Mouse (Mus musculus): ENCODE measurements around the gene Fbxl17. TPM values are rescaled to one million over a fixed set of nuclear protein-coding genes. Genes with fewer than 3 reads are reported as not detected.

The Fbxl17 gene
- polyA plus RNA-seq, 1 experiment from 2014 or later = 11.1 TPM

- Histone ChIP-seq H3K4me3 (no peak overlapping the region), H3K9ac (no peak overlapping the region), H3K4me2 (no peak overlapping the region), H3K27me3 (no peaks in the 10 kb centered on the region), H3K36me3 (no peaks in the 10 kb centered on the region), H3K9me3 (replicated peaks) (no peaks in the 10 kb centered on the region), H3K4me1 (replicated peaks) (no peaks in the 10 kb centered on the region), H3K27ac (no peak overlapping the region)
- WGBS = 83% methylated on average over 5 of the region's 5 CpGs
- ATAC-seq (replicated peaks; ENCODE audit: insufficient number of reproducible peaks, insufficient read depth, low FRiP score, low read depth) = no peak
These were observed 323.4 kb downstream of the Fbxl17 start for GRCm38 (mm10) chr17:63176411-63176810.

GRCm38 (mm10) chr17:63172697-63173096 lies 327.1 kb downstream of the Fbxl17 start:
- Histone ChIP-seq H3K27me3 (no peaks in the 10 kb centered on the region), H3K9me3 (replicated peaks) (no peaks in the 10 kb centered on the region), H3K4me3 (no peak overlapping the region), H3K4me2 (no peak overlapping the region), H3K27ac (no peak overlapping the region), H3K4me1 (replicated peaks) (no peaks in the 10 kb centered on the region), H3K9ac (no peak overlapping the region), H3K36me3 (no peaks in the 10 kb centered on the region)
- WGBS = 71% methylated on average over 1 of the region's 1 CpGs
- ATAC-seq (replicated peaks; ENCODE audit: insufficient number of reproducible peaks, insufficient read depth, low FRiP score, low read depth) = no peak

GRCm38 (mm10) chr17:63171890-63172491 lies 327.8 kb downstream of the Fbxl17 start:
- Histone ChIP-seq H3K27me3 (no peaks in the 10 kb centered on the region), H3K36me3 (no peaks in the 10 kb centered on the region), H3K27ac (no peak overlapping the region), H3K9me3 (replicated peaks) (no peaks in the 10 kb centered on the region), H3K4me2 (no peak overlapping the region), H3K4me1 (replicated peaks) (no peaks in the 10 kb centered on the region), H3K9ac (no peak overlapping the region), H3K4me3 (no peak overlapping the region)
- ATAC-seq (replicated peaks; ENCODE audit: insufficient number of reproducible peaks, insufficient read depth, low FRiP score, low read depth) = no peak
- 72% methylated on average over 5 of the region's 5 CpGs for WGBS

DNA sequence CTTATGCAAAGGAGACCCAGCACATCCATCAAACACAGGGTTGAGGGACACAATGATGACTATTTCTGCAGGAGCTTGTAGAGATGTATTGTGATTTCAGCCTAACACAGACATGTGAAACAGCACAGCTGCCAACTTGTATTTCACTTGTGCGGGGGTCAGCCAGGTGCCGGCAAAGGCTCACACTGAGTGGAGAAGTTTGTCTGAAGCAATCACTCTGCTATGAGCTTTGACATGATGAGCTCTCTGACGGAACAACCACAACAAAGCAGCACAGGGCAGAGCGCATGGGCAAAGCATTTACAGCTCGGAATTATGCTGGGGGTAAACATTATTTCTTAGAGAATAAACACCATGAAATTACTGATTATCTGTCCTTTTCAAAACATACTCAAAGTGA lies 328.6 kb downstream of the Fbxl17 start:
- Histone ChIP-seq H3K9me3 (replicated peaks) (no peaks in the 10 kb centered on the region), H3K36me3 (no peaks in the 10 kb centered on the region), H3K9ac (no peak overlapping the region), H3K4me3 (no peak overlapping the region), H3K27ac (no peak overlapping the region), H3K4me2 (no peak overlapping the region), H3K27me3 (no peaks in the 10 kb centered on the region), H3K4me1 (replicated peaks) (peaks cover 3% of the 10 kb centered on the region; the same call in 1 of the 2 replicates)
- 57% methylated on average over 5 of the region's 5 CpGs for WGBS
- ATAC-seq (replicated peaks; ENCODE audit: insufficient number of reproducible peaks, insufficient read depth, low FRiP score, low read depth) = no peak

GRCm38 (mm10) chr17:63168019-63168788 lies 331.6 kb downstream of the Fbxl17 start:
- H3K4me1 ChIP-seq (replicated peaks) = peaks cover 3% of the 10 kb centered on the region; the same call in 1 of the 2 replicates
- no peak overlapping the region for H3K4me3 ChIP-seq
- 78% methylated on average over 5 of the region's 5 CpGs for WGBS
- no peak overlapping the region for H3K9ac ChIP-seq
- H3K9me3 ChIP-seq (replicated peaks) = no peaks in the 10 kb centered on the region
- H3K27ac ChIP-seq = no peak overlapping the region
- ATAC-seq (replicated peaks; ENCODE audit: insufficient number of reproducible peaks, insufficient read depth, low FRiP score, low read depth) = no peak
- no peaks in the 10 kb centered on the region for H3K36me3 ChIP-seq
- H3K27me3 ChIP-seq = no peaks in the 10 kb centered on the region
- H3K4me2 ChIP-seq = no peak overlapping the region

DNA sequence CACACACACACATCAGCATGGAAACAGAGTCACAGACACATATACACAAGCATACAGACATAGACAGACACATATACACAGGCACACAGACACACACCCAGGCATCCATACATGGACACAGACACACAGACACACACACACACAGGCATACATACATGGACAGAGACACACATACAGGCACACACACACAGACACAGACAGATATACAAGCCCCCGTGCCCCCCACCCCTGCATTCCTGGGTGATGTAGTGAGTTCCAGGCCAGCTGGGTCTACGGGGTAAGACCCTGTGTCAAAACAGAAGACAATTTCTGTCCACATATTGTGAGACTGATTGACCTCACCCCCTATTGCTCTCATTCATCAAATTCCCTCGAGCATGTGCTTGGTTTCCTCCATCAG lies 332.6 kb downstream of the Fbxl17 start:
- Histone ChIP-seq H3K27me3 (no peaks in the 10 kb centered on the region), H3K36me3 (no peaks in the 10 kb centered on the region), H3K4me3 (no peak overlapping the region), H3K4me1 (replicated peaks) (peaks cover 3% of the 10 kb centered on the region; the same call in 1 of the 2 replicates), H3K9ac (no peak overlapping the region), H3K27ac (no peak overlapping the region), H3K9me3 (replicated peaks) (no peaks in the 10 kb centered on the region), H3K4me2 (no peak overlapping the region)
- WGBS = 80% methylated on average over 3 of the region's 3 CpGs
- 0 out of 2 replicates have a peak, but pooled peaks have one; percentile 7 for ATAC-seq (replicated peaks; ENCODE audit: insufficient number of reproducible peaks, insufficient read depth, low FRiP score, low read depth)

GRCm38 (mm10) chr17:63166692-63167091 lies 333.1 kb downstream of the Fbxl17 start:
- H3K4me2 ChIP-seq = no peak overlapping the region
- H3K27ac ChIP-seq = no peak overlapping the region
- H3K9me3 ChIP-seq (replicated peaks) = no peaks in the 10 kb centered on the region
- no peak overlapping the region for H3K4me3 ChIP-seq
- H3K36me3 ChIP-seq = no peaks in the 10 kb centered on the region
- H3K27me3 ChIP-seq = no peaks in the 10 kb centered on the region
- no peak overlapping the region for H3K9ac ChIP-seq
- WGBS = 46% methylated on average over 3 of the region's 3 CpGs
- no peak for ATAC-seq (replicated peaks; ENCODE audit: insufficient number of reproducible peaks, insufficient read depth, low FRiP score, low read depth)
- peaks cover 3% of the 10 kb centered on the region; the same call in 1 of the 2 replicates for H3K4me1 ChIP-seq (replicated peaks)

DNA sequence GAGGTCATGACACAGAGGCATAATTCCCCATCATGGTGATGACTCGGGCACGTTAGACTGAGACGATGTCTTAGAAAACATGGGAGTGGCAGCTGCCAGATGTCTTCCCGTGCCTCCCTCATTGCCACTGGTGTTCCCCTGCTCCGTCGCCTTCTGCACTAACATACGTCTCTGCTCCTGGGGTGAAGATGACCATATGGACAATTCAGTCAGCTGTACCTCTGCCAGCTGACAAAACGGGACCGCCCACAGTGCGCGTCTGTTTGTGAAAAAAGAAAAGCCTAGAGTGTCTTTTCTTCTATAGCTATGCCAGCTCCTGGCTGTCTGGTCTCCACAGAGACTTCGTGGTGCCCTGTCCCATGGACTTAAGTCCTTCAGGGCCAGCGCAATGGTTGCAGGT lies 334.0 kb downstream of the Fbxl17 start:
- Histone ChIP-seq H3K27ac (no peak overlapping the region), H3K4me1 (replicated peaks) (peaks cover 3% of the 10 kb centered on the region; the same call in 1 of the 2 replicates), H3K27me3 (no peaks in the 10 kb centered on the region), H3K36me3 (no peaks in the 10 kb centered on the region), H3K4me2 (no peak overlapping the region), H3K9me3 (replicated peaks) (no peaks in the 10 kb centered on the region), H3K9ac (no peak overlapping the region), H3K4me3 (no peak overlapping the region)
- ATAC-seq (replicated peaks; ENCODE audit: insufficient number of reproducible peaks, insufficient read depth, low FRiP score, low read depth) = no peak
- 94% methylated on average over 13 of the region's 13 CpGs for WGBS

DNA sequence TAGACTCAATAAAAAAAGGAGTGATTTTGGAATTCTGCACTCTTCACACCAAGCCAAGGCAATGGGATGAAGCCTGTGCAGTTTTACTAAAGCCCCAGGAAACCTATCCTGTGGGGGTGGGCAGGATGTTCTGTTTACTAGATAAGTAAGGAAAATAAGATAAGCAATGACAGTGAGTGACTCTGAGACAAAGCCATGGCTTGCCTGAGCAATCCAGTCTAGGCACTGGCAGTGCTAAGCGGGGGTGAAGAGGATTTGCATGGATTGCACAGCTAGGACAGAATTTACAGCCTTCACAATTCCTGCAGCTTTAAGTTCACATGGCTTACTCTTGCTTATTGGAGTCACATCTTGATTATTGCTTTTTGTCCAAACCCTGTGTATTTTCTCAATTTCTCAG lies 335.5 kb downstream of the Fbxl17 start:
- H3K9ac ChIP-seq = no peak overlapping the region
- no peaks in the 10 kb centered on the region for H3K27me3 ChIP-seq
- no peaks in the 10 kb centered on the region for H3K36me3 ChIP-seq
- H3K4me1 ChIP-seq (replicated peaks) = peaks cover 6% of the 10 kb centered on the region
- H3K9me3 ChIP-seq (replicated peaks) = no peaks in the 10 kb centered on the region
- no peak overlapping the region for H3K4me3 ChIP-seq
- WGBS = 67% methylated on average over 1 of the region's 1 CpGs
- ATAC-seq (replicated peaks; ENCODE audit: insufficient number of reproducible peaks, insufficient read depth, low FRiP score, low read depth) = no peak
- H3K27ac ChIP-seq = no peak overlapping the region
- H3K4me2 ChIP-seq = no peak overlapping the region

- no peak for ATAC-seq (replicated peaks; ENCODE audit: insufficient number of reproducible peaks, insufficient read depth, low FRiP score, low read depth)
- 77% methylated on average over 5 of the region's 5 CpGs for WGBS
- H3K36me3 ChIP-seq = no peaks in the 10 kb centered on the region
- H3K4me2 ChIP-seq = no peak overlapping the region
- no peaks in the 10 kb centered on the region for H3K9me3 ChIP-seq (replicated peaks)
- H3K4me3 ChIP-seq = no peak overlapping the region
- peaks cover 15% of the 10 kb centered on the region for H3K4me1 ChIP-seq (replicated peaks)
- no peak overlapping the region for H3K9ac ChIP-seq
- H3K27ac ChIP-seq = no peak overlapping the region
- H3K27me3 ChIP-seq = no peaks in the 10 kb centered on the region
These were observed 337.9 kb downstream of the Fbxl17 start for GRCm38 (mm10) chr17:63161953-63162352.

GRCm38 (mm10) chr17:63159196-63159595 lies 340.6 kb downstream of the Fbxl17 start:
- 54% methylated on average over 7 of the region's 7 CpGs for WGBS

GRCm38 (mm10) chr17:63158436-63158835 lies 341.4 kb downstream of the Fbxl17 start:
- peaks cover 12% of the 10 kb centered on the region for H3K4me1 ChIP-seq (replicated peaks)
- no peak overlapping the region for H3K9ac ChIP-seq
- no peak overlapping the region for H3K4me3 ChIP-seq
- no peaks in the 10 kb centered on the region for H3K9me3 ChIP-seq (replicated peaks)
- 58% methylated on average over 3 of the region's 3 CpGs for WGBS
- no peak overlapping the region for H3K27ac ChIP-seq
- H3K4me2 ChIP-seq = no peak overlapping the region
- no peaks in the 10 kb centered on the region for H3K27me3 ChIP-seq
- H3K36me3 ChIP-seq = no peaks in the 10 kb centered on the region
- ATAC-seq (replicated peaks; ENCODE audit: insufficient number of reproducible peaks, insufficient read depth, low FRiP score, low read depth) = no peak

More at GRCm38 (mm10) chr17:63159196-63159595, 340.6 kb downstream of the Fbxl17 start:
- Histone ChIP-seq H3K4me1 (replicated peaks) (peaks cover 12% of the 10 kb centered on the region), H3K27ac (no peak overlapping the region), H3K4me3 (no peak overlapping the region), H3K4me2 (no peak overlapping the region), H3K27me3 (no peaks in the 10 kb centered on the region), H3K9me3 (replicated peaks) (no peaks in the 10 kb centered on the region), H3K9ac (no peak overlapping the region), H3K36me3 (no peaks in the 10 kb centered on the region)
- no peak for ATAC-seq (replicated peaks; ENCODE audit: insufficient number of reproducible peaks, insufficient read depth, low FRiP score, low read depth)
